Mouse (Mus musculus): ENCODE data around the gene Cdv3. TPM values are rescaled to one million over a fixed set of nuclear protein-coding genes. Genes with fewer than 3 reads are reported as not detected.

Gene Cdv3
- 100 to 1,000 TPM; 111 to 137 TPM for total RNA-seq (2021)

DNA sequence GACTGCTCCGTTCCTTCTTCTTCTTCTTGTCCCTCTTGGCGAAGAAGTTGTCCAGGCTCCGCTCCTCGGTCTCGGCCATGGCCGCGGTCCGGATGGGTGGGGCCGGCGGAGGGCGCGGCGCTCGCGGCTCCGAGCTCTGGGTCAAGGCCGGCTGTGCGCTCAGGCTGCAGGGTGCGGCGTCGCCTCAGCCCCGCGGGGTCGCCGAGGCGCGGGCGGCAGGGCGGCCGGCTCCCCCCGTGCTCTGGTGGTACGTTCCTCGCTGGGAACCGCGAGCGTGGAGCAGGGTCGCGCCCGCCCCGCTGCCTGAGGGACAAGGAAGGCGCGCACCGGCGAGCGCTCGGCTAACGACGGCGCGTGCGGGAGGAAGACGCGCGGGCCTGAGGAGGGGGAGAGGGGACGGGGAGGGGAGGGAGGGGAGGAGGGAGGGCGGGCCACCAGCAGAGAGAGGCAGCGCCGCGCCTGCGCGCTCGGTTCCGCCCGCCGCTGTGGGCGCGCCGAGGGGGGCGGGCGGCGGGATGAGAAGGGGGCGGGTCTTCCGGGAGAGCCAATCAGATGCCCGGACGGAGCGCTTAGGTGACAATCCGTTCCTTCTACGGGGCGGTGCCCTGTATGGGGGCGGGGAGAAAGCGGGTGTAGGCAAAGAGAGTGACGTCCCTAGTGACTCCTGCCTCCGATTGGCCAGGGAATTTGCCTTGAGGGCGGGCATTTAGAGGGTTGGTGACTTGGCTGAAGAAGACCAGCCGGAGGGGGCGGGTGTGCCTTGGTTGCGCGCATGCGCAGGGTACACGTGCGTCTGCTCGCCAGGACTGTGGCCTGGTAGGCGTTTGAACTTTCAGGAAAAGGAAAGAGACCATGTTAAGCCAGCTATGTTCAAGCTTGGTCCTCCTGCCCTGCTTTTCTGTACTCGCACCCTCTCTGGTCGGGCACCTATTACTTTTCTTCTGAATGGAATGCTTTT, at the start of gene Cdv3:
TSS of gene Cdv3 (minus strand) at position 551 of the 958 bp plus-strand sequence.
- intact Hi-C loops (cut with DNase I) = no loop called here

DNA sequence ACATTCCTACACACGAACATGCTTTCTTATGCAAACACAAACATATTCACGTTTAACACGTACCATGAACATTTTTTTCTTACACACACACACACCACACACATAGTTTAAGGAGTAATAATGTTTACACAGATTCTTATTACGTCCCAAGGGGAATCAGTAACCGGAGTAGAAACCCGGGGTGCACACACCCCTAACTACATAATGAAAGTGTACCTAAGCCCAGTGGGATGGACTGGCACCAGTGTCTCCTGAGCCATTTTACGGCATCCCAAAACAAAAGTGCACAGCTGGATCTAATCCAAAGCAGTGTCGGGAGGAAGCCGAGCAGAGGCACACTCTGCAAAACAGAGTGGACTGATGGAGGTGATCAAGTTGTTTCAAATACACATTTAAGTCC, 47.8 kb upstream of the Cdv3 start:
- no peak for DNase-seq

More for the DNA sequence above, at the start of gene Cdv3:
- peak; percentile 99 to 100 for DNase-seq

DNA sequence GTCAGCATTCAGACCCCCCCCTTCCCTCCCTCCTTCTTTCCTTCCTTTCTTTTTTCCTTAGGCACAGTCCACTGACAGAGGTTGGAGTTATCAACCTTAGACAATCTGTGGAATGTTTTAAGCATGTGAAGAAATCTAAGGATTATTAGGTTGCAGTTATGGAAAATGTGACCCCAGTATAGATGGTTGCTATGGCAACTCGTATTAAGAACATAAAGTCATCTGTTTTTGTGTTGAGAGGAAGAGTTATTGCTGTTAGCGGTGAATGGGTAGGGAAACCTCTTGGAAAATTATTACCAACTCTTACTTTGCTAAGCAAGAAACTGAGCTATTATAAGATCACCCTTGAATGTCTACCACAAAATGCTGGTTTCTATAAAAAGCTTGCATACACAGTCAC, 43.5 kb upstream of the Cdv3 start:
- no peak for DNase-seq
- intact Hi-C loops (cut with DNase I) = no loop called here

More for the DNA sequence above, 47.8 kb upstream of the Cdv3 start:
- intact Hi-C loops (cut with DNase I) = no loop called here

DNA sequence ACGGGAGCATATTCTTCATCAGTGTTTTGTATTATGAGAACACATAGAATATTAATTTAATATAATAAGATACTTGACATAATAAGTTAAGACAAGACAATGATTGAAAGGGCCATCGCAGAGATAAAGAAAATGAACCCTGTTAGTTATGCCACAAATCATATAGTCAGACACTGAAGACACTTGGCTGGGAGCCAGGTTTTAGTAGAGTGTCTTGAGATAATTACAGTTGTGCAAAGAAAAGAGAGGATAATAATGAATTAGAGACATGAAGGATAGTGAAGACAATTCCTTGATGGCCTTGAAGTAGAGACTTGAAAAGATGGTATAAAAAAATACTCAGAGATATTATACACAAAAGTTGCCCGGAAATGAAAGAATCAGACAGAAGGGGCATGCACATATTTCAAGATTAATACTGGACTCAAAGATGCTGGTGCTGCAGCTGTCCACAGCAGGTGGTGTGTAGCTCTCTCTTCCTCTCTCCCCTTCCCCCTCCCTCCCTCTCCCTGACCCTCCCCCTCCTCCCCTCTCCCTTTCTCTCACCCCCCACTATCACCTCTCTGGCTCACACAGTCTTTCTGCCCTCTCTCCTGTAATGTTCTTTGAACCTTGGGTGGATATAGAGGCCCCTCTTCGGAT, 42.6 kb upstream of the Cdv3 start:
- no peak for DNase-seq
- intact Hi-C loops (cut with DNase I) = no loop called here

DNA sequence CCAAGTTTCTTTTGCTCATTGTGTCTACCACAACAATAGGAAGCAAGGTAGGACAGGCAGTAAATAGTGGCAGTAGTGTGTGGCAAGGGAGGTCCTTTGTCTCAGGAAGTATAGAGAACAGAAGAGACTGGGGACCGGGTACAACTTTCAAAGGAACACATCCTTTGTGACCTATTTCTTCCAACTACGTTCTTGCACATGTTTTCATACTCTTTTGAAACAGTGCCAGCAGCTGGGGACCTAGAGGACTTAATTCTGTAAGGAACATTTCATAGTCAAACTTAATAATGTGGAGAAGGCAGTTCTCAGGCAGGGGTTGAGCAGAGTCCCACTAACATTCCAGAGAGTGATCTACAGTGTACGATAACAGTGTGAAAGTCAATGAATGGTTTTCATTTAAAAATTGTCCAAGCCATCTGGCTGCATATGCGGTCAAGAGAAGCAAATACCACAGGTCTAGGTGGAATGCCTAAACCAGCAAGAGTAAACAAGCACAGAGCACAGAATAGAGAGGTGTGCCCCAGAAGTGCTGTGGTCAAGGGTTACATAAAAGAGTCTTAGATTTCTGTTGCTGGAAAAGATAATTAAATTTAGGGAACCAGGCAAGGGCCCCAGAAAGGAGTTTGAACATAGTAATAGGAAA, 37.8 kb upstream of the Cdv3 start:
- intact Hi-C loops (cut with DNase I) = no loop called here
- DNase-seq = no peak

DNA sequence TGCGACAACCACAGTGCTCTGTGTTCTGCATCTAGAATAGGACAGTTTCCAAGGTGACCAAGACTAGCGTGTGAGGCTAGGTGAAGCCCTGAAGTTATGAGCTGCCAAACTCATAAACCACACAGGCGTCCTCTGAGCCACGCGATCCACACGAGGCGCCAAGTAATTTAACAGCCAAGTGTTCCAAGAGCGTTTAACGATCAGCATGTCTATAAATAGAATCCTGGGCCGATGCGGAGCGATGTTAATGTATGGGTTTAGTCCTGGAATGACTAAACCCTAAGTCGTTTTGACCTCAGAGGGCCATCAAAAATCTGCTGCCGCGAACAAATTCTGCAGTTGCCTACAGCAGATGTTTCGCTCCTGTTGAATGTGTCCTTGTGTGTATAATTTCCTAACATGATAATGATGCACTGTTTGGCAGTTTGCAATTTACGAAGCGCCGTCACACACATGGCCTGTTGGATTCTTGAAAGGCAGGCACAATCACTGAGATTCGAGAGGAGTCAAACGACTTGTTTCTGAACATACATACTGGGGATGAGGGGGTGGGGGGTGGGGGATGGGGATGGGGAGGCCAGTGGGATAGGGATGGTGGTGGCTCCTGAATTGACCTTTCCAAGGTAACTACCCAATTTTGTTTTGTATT, 33.0 kb upstream of the Cdv3 start:
- intact Hi-C loops (cut with DNase I) = no loop called here
- peak; percentile 31 to 53 for DNase-seq

DNA sequence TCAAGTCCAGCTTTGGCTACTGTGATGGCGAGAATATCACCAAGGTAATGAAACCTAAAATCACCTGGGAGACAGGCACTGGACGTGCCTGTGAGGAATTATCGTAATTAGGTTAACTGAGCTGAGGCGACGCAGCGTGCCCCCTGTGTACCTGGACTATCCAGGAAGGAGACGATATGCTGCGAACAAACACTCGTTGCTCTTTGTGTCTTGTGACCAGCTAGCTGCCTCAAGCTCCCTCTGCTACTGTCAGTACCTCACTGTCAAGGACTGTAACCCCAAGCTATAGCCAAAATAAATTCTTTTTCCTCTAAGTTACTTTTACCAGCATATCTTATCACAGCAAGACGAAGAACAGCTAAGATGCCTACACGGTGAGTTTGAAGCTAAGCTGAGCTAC, 27.6 kb upstream of the Cdv3 start:
- DNase-seq = no peak
- intact Hi-C loops (cut with DNase I) = no loop called here

DNA sequence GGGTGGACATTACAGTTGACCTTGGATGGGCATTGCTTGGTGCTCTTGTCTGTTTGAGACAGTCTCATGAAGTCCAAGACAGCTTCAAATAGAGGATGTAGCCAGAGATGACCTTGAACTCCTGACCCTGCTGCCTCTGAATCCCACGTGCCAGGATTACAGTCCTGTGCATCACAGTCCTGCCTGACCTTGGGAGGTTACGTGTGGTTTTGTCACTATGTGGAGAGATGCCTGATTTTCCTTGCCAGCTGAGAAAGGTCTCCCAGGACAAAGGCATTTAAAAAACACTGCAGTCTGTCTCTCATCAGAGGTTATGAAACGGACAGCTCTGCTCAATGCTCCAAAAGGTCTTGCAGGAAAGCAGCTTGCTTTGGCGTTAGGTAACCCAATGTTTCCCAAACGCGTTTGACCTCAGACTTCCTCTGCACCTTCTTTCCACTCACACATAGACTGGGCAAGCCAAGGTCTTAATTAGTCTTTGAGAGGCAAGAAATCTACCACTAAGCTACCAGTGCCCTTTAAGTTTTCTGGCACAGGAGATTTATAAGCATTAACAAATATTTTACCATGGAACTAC, 26.2 kb upstream of the Cdv3 start:
- intact Hi-C loops (cut with DNase I) = no loop called here
- no peak for DNase-seq

DNA sequence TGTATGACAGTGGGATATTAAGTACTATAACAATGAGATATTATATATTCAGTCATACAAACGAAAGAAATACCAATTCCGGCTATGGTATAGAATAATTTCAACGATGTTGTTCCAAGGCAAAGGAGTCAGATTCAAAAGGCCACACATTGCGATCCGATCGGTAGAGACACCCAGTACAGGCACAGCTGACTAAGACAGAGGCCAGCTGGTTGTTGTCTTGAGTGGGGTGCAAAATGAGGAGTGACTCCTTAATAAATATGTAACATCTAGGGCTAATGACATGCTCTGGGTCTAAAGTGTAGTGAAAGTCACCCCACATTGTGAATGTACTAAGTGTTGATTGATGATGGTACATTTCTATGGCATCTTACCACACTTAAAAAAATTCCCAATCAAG, 23.6 kb upstream of the Cdv3 start:
- DNase-seq = no peak
- intact Hi-C loops (cut with DNase I) = no loop called here

DNA sequence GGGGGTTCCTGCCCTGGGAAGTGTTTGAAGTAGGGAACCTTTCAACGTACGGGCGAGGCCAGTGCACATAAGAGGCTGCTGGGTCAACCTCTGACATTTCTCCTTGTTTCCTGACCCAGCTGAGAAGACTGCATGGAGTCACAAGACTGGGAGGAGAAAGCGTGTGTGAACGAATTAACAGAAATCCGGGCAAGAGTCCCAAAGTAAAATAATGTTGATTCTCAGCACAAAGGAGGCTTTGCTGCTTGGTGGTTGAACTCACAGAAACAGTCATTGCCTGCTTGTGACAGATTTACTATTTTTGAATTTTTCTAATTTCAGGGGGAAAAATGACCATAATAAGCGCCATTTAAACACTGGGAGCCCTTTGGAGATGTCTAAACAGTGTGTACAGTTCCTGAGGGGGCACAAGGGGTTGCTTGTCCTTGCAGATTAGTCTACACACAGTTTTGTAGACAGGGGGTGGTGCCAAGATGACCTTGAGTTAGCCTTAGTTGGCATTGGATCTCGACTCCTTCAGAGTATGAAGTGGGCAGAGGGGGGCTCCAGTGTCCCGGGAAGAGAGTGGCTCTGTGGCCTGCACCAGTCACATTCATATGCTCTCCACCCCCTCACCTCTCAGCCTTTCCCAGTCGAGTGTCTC, 21.5 kb upstream of the Cdv3 start:
- intact Hi-C loops (cut with DNase I) = no loop called here
- no peak for DNase-seq

DNA sequence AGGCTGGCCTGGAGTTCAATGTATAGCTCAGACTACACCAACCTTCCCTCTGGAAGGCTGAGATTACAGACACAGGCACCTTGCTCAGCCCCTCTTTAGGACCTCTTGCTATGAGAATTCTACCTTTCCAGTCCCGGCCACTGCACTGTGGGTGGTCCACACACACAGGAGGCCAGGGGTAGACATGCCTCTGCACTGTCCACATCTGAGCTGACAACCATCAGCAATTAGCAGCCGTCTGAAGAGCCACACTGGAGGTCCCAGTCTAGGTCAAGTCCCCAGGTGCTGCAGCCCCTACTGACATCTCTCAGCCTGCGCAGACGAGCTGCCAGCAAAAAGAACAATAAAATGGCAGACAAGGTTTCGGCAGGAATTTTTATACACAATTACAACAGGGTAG, 20.9 kb upstream of the Cdv3 start:
- intact Hi-C loops (cut with DNase I) = no loop called here
- DNase-seq = no peak

DNA sequence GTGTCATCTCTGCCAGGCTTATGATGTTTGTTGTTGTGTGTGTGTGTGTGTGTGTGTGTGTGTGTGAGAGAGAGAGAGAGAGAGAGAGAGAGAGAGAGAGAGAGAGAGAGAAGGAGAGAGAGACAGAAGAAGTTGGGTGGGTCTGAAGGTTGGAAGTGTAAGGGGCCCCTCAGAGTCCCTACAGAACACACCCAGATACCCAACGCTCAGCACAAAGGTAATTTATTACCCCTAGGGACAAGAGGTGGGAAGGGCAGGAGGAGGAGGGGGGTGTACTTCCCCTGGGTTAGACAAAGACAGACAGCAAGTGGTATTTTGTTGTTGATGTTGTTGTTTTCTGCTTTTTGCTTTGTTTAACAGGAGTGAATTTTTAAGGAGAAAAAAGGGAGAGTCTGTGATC, 20.0 kb upstream of the Cdv3 start:
- intact Hi-C loops (cut with DNase I) = no loop called here

DNA sequence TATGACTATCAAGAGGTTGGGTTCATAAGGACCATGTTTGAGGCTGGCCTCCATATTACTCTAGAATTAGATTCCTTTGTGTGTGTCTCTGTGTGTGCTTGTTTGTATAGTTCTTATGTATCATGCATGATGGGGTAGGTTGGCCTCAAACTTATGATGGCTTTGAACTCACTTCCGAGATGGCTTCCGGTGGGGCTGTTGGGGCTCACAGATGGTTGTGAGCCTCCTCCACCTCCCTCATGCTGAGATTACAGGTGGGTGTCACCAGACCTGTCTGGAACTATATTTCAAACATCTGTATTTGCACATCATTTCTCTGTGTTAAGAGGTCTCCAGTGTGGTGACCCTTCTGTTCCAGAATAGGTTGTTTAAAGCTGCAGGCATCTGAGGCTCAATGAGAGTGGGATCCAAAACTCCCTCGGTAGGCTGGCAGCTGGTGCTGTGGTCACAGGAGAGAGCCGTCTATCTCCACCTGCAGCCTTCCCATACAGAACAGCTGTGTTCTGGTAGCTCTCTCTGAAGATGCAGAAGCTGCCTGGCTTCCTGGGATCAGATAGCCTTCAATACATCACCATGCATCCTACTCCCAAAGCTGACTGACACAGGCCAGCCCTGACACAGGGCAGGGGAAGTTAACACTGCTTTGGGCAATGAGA, 18.6 kb upstream of the Cdv3 start:
- intact Hi-C loops (cut with DNase I) = no loop called here
- DNase-seq = no peak

More for the DNA sequence above, 20.0 kb upstream of the Cdv3 start:
- DNase-seq = no peak

DNA sequence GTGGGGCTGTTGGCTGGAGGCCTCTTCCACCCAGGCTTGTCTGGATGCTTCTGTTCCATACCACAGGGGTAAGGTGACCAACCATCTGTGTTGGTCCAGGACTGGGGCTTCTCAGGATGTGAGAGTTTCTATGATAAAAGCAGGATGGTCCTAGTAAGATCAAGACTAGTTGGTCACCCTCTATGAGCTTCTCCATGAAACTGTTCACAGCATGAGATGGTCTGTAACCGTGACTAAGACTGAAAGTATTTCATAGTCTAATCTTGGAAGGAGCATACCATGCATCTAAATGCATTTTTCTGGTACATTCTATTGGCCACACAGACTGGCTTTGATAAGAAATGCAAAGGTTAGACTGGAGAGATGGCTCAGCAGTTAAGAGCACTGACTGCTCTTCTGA, 17.9 kb upstream of the Cdv3 start:
- intact Hi-C loops (cut with DNase I) = no loop called here
- DNase-seq = no peak

DNA sequence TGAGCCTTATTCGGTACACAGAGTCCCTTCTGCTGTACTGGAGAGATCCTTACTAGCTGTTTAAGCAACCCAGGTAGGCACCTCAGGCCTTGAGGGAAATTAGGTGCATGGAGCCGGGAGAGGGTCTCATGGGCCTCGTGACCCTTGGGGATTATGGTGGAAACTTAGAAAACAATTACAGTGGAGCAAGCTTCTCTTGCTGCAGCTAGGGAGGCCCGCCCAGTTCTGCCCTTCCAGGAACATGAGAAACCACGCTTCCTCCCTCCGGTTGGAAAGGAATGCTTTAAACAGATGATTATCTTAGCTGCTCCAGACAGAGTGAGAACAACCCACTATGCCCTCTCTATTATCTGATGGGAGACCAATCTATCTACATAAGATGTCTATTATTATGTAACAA, 17.3 kb upstream of the Cdv3 start:
- intact Hi-C loops (cut with DNase I) = no loop called here
- DNase-seq = no peak

DNA sequence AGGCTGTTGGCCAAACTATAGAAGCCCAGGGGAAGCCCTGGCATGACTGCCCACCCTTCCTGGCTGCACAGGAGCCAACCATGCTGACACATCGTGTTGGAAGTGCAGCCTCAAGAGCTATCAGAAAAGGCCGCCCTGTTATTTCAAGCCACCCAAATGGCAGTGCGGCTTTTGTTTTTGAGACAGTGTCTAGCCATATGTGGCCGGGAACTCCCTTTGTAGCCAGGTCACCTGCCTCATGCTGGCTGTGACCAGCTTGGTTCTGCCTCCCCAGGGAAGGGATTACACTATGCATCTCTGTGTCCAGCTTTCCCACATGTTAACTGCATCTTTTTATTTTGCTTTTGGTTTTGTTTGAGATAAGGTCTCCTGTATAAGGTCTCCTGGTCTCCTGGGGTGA, 14.9 kb upstream of the Cdv3 start:
- DNase-seq = no peak
- intact Hi-C loops (cut with DNase I) = no loop called here

DNA sequence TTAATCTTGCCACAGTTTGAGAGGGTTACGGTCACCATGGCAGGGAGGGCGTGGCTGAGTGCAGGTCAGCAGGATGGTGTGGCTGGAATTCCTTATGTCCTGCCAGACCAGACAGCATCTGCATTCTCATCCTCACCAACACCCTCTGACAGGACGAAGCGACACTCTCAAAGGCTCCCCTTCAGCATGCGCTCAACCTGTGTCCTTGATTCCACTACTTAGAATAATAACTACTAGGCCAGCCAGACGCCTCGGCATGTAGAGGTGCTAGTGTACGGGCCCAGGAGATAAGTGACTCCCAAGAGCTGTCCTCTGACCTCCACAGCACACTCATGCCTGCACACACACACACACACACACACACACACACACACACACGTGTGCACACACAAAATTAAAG, 13.6 kb upstream of the Cdv3 start:
- intact Hi-C loops (cut with DNase I) = no loop called here
- no peak for DNase-seq

DNA sequence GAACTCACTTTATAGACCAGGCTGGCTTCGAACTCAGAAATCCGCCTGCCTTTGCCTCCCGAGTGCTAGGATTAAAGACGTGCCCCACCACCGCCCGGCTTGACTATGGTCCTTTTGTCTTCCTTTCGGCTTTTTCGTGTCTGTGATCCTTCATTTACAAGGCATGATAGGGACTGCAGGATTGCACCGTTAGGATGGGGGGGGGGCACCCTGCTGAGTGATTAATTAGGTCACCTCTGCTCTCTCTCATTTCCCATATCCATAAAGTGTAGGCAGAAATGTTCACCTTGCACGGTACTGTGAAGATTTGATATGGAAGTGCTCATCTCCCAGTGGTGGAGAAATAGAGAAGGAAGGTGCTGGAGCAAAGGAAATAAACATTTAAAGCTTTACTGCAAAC, 13.0 kb upstream of the Cdv3 start:
- no peak for DNase-seq
- intact Hi-C loops (cut with DNase I) = no loop called here

DNA sequence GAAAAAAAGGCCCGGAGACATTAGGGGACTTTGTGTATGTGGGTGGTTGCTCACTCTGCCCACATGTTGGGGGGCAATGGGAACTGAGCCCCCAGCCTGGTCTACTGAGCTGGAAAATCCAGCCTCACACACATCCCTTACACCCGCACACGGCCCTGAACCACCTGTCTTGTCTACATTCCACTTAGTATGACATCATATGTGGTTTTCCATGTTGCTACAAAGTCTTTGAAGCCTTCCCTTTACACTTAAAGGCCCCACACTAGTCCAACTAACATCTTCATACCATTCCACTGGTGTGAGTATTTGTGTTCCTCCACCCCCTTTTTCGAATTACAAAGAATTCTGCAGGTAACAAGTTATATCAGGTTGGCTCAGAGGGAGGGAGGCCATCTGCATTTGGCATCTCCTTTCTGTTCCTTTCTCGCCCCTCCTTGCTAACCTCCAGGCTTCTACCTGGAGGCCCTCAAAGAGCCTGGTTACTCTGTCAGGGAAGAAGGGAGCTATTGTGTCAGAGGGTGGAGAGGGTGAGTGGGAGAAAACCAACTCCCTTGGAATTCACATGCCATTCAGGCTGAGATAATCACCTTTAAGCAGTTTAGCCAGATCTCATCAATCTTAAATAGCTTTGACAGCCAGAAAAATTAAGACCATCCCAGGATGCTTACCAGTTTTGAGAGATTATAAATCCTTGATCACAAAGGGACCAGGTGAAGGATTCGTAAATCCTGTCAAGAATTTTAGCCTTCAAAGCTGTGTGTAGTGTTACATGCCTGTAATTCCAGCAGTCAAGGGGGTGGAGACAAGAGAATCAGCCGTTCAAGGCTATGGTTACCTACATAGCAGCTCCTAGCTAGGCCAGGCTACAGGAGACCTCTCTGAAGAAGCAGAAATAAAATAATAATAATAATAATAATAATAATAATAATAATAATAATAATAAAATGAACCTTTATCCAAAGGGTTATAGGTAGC, 11.0 kb upstream of the Cdv3 start:
- intact Hi-C loops (cut with DNase I) = no loop called here

More for the DNA sequence above, 11.0 kb upstream of the Cdv3 start:
- DNase-seq = no peak

Measured in heart, postnatal 10 days (tissue).